Mouse (Mus musculus) retina, postnatal 1 day (tissue): ENCODE measurements around the gene Map3k5.

Experiments used
- DNase-seq: peaks from one replicate; pipeline ENCODE4 v3.0.0-alpha.2; 2012

The Map3k5 gene

GRCm38 (mm10) chr10:19935821-19936367, 1.6 kb downstream of the Map3k5 start:
- DNase-seq: no peak

DNA sequence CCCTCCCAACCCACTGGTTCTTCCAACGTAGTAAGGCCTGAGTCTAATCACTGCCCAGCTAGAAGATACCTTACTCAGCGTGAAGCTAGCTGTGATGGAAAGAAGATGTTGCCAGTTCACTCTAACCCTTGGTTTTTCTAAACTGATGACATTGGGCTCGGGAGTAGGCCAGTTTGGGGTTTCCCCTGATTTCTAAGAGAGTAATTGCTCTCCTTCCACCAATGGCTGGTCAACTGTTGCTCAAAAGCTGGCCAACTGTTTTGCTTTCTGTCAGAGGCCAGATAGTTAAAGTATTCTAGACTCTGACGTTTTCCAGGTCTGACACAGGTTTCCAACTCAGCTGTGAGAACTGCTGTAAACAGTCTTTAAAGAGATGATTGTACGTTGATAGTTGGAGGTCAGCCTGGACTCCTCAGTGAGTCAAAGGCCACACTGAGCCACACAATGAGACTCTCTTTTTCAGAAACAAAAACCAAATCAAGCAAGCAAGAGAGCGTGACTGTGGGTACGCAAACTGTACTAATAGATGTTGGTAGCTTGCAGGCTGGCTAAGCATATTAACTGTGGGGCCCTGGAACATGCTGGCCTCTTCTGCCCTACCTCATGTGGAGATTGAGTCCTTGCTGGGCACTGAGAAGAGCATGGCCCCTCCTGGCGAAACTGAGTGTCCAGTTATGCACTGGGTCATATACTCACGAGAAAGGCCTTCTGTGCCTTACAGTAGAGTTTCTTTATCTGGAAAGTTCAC, 2.9 kb downstream of the Map3k5 start:
- DNase-seq: peak; percentile 10

GRCm38 (mm10) chr10:19938738-19939137, 4.5 kb downstream of the Map3k5 start:
- DNase-seq: no peak

DNA sequence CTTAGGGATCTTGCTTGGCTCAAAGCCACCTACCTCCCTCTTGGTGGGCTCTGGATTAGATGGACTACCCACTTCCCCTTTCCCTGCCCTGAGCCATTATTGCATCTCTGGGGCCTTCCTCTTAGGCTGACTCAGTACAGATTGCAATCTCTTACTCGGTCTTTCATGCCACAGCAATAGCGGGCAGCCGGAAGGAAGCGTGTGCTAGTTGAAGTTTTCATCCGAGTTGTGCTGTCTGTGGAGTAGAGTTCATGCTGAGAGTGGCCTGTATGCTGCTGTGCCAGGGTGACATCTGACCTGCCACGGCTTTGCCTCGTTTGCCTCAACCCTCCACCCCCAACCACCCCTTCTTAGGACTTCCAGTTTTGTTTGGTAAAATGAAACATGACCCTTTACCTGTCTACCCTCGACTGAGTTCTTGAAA, 5.0 kb downstream of the Map3k5 start:
- peak; percentile 18 for DNase-seq

DNA sequence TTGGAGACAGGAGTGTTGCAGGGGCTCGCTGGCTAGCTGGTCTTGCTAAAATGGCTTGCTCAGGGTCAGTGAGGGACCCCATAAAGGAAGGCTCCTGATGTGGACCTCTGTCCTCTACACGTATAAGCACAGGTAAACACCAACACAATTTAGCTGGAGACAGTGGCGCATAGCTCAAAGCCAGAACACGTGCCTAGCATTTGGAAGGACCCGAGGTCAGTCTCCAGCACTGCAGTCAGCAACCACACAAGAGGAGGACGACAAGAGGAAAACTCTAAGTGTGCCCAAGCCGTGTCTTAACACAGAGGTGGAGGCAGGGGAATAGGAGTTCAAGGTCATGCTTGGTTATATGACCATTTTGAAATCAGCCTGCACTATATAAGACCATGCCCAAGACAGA, 5.9 kb downstream of the Map3k5 start:
- no peak for DNase-seq

GRCm38 (mm10) chr10:19940626-19941025, 6.4 kb downstream of the Map3k5 start:
- no peak for DNase-seq

DNA sequence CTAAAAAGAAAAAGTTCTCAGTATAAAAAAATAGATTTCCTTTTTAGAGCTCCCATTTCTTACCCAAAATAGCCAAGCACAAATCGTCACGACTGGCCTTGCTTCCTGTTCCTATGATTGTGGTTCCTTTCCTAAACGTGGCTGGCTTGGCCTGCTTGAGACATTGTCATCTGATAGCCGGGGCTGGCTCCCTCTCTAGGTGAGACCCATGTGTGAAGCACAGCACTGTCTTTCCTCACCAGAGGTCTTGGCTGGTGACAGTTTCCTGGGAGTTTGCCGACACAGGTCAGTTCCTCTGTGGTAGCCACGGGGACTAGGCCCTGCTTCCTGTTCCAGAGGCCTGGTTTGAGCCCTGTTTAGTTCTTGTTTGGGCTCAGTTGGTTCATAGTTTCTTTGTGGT, 6.8 kb downstream of the Map3k5 start:
- no peak for DNase-seq

DNA sequence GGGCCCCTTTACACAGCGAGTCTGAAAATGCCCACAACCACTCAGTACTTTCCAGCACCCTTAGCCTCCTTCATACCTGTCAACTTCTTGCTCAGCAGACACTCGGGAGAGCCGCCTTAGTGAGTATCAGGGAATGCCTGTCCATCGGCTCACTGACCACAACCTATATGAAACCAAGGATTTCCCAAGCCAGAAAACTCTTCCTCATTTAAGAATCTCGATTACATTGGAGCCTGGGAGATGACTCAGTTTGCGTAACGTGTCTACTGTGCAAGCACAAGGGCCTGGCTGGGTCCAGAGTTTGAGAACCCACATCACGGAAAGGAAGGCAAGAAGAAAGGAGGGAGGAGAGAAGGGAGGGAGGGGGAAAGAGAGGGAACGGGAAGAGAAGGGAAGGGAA, 7.6 kb downstream of the Map3k5 start:
- no peak for DNase-seq

- no peak for DNase-seq
Measured at GRCm38 (mm10) chr10:19942621-19943020, 8.3 kb downstream of the Map3k5 start.

DNA sequence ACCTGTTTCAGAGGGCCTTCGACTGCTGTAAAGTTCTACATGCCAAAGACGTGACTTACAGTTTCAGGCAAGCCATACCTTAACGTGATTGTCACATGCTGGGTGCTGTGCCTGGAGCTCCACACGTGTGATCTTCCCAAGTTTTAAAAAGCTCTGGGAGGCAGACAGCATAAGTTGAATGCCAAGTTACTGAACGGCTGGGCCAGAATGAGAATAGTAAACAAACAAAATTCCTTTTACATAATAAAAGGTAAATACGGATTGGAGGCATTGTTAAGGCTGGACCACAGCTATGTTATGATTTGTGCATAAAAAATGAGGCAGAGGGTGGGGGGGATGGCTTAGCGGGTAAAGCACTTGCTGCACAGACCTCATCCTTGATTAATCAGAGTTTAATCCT, 11.4 kb downstream of the Map3k5 start:
- no peak for DNase-seq

- no peak for DNase-seq
Measured at GRCm38 (mm10) chr10:19946644-19947043, 12.4 kb downstream of the Map3k5 start.

GRCm38 (mm10) chr10:19947441-19947840, 13.2 kb downstream of the Map3k5 start:
- no peak for DNase-seq

- no peak for DNase-seq
Measured at GRCm38 (mm10) chr10:19947901-19948300, 13.6 kb downstream of the Map3k5 start.

DNA sequence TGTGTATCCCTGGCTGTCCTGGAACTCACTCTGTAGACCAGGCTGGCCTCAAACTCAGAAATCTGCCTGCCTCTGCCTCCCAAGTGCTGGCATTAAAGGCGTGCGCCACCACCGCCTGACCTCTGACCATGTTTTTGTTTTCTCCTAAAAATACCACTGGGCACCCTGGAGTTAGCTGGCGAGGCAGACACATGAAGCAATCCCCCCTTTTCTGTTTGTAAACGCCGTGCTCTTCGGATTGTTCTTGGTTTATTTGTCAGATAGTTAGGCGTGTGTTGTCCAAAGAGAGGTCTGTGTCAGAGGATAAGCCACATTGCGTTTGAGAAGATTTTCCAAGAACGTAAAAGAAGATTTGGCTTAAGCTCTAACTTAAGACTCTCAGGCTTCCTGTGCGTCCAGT, 14.1 kb downstream of the Map3k5 start:
- no peak for DNase-seq

- no peak for DNase-seq
Measured at GRCm38 (mm10) chr10:19949106-19949505, 14.8 kb downstream of the Map3k5 start.

GRCm38 (mm10) chr10:19953032-19953761, 18.9 kb downstream of the Map3k5 start:
- no peak for DNase-seq

DNA sequence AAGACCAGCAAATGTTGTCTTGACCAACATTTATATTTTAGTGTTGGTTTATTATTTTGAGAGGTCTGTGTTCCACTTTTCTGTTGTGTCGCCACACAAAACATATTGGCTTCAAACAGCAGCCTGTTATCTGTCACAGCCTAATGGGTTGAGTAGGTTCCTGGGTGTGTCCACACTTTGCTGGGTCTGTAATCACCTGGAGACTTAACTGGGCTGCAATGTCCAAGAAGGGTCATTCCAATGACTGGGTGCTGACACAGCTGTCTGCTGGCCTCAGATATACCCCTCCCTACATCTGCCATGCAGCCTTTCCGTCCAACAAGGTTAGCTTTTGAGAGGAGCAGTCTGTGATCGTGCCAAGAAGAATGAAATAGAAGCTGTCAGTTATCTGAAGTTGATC, 20.3 kb downstream of the Map3k5 start:
- DNase-seq: no peak

DNA sequence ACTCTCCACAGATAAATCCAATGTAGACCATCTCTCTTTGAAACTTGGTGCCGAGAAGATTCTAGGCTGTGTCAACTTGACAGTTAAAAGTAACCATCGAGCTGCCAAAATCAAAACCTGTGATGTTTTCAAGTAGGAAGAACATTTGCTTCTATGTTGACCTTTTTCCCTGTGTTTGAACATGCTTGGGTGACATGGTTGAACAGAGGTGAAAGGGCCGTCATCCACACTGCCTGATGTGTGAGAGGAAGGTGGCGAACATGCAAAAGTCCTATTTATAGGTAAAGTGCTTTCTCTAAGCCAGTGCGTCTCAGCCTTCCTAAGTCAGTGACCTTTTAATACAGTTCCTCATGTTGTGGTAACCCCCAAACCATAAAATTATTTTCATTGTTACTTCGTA, 21.5 kb downstream of the Map3k5 start:
- DNase-seq: no peak

- no peak for DNase-seq
Measured at GRCm38 (mm10) chr10:19956745-19957144, 22.5 kb downstream of the Map3k5 start.

- no peak for DNase-seq
Measured at GRCm38 (mm10) chr10:19960831-19961380, 26.6 kb downstream of the Map3k5 start.

DNA sequence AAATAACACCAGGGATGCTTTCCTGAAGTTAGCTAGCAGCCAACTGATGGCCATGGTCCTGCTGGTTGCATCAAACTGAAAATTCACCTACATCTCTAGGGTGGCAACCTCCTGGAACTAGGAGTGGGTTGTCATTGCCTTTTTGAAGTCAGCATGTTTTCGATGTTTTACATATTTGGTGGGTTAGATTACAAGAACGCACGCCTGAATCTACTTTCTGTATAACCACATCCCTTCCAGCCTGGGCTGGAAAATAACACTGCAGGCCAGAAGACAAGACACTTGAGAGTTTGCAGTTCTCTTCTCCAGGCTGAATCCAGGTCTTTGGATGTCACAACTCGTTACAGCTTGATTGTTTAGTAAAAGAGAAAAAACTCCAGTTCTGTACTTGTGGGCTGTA, 28.5 kb downstream of the Map3k5 start:
- DNase-seq: no peak

GRCm38 (mm10) chr10:19963206-19963605, 28.9 kb downstream of the Map3k5 start:
- DNase-seq: peak; percentile 15

DNA sequence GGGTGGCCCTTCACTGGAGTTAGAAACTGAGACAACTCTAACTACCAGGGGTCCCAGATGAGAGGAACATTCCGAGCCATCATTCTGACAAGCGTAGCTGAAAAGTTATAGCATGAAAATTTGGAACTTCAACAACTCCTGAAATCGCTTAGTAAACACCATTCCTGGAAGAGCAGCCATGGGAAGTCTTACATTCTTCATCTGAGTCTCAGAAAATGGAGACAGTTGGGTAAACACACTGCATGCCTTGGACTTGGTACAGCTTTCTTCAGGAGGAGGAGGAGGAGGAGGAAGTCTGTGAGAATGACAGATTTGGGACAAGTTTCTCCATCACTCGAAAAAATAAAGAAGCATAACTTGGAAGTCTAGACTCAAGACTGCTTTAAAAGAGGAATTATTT, 29.8 kb downstream of the Map3k5 start:
- no peak for DNase-seq

DNA sequence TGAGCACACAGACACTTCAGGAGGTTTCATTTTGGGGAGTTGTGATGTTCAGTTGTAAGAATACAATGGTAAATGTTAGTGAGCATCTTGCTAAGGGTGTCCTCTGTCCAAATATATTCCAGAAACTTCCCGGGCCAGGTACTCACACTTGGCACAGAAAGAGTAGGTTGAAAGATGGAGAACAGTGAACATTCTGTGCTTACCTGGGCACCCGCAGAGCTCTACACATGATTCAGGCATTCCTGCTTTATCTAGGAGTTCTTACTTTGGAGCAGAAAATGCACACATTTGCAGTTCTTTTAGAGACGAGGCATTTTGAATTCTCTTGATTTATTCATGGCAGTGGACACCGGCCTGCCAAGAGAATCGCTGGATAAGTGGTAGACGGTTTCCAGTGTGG, 32.3 kb downstream of the Map3k5 start:
- no peak for DNase-seq
